Mouse (Mus musculus) hindbrain, embryonic 11.5 days (tissue): ENCODE data around the gene Sema4a. TPM values are rescaled to one million over a fixed set of nuclear protein-coding genes. Genes with fewer than 3 reads are reported as not detected.

Source experiments
- polyA plus RNA-seq: library from polyadenylated mRNA; unstranded; fragments of >200 nt; fragmentation: Nextera tagmentation; extraction: Ambion mirVana; gene quantifications from 2 replicates; pipeline ENCODE4 v1.2.1, GENCODE M21; 2014

Sema4a gene
- polyA plus RNA-seq, 1 experiment from 2014 or later, result 7.8 TPM

Other genes starting within 250 kb of the Sema4a start
- 0.13 and 0.25 TPM in 2 replicates for gene Rhbg, start 206.5 kb downstream of the Sema4a start, polyA plus RNA-seq
- 0.20 and 0.49 TPM in 2 replicates for gene Gm38392, start 174.0 kb downstream of the Sema4a start, polyA plus RNA-seq
- 8.1 and 8.6 TPM in 2 replicates for gene Tsacc, start 164.2 kb downstream of the Sema4a start, polyA plus RNA-seq
- 736 and 767 TPM in 2 replicates for gene Cct3, start 164.1 kb downstream of the Sema4a start, polyA plus RNA-seq
- gene Glmp, start 136.2 kb downstream of the Sema4a start, polyA plus RNA-seq, result 69.4 and 71.5 TPM in 2 replicates
- gene Tmem79, start 125.0 kb downstream of the Sema4a start, polyA plus RNA-seq, result 1.7 TPM in 2 replicates
- gene Smg5, start 124.9 kb downstream of the Sema4a start, polyA plus RNA-seq, result 42.0 and 44.5 TPM in 2 replicates
- 1.3 and 1.6 TPM in 2 replicates for gene Paqr6, start 96.6 kb downstream of the Sema4a start, polyA plus RNA-seq
- gene Bglap3, start 88.4 kb downstream of the Sema4a start, polyA plus RNA-seq, result 0.26 TPM in 1 of 2 replicates, not detected in the other
- gene Bglap2, start 82.5 kb downstream of the Sema4a start, polyA plus RNA-seq, result not detected in 2 replicates
- not detected in 2 replicates for gene Bglap, start 76.7 kb downstream of the Sema4a start, polyA plus RNA-seq
- 108 and 109 TPM in 2 replicates for gene Pmf1, start 50.9 kb downstream of the Sema4a start, polyA plus RNA-seq
- gene Slc25a44, start 36.0 kb downstream of the Sema4a start, polyA plus RNA-seq, result 22.1 and 23.7 TPM in 2 replicates
- gene Lmna, start 48.8 kb upstream of the Sema4a start, polyA plus RNA-seq, result 22.5 and 22.8 TPM in 2 replicates
- 45.9 and 51.9 TPM in 2 replicates for gene Mex3a, start 71.2 kb upstream of the Sema4a start, polyA plus RNA-seq
- gene Rab25, start 87.1 kb upstream of the Sema4a start, polyA plus RNA-seq, result 1.1 and 1.8 TPM in 2 replicates
- 76.1 and 93.9 TPM in 2 replicates for gene Lamtor2, start 91.9 kb upstream of the Sema4a start, polyA plus RNA-seq
- gene Ubqln4, start 92.6 kb upstream of the Sema4a start, polyA plus RNA-seq, result 62.6 and 66.3 TPM in 2 replicates
- 152 and 169 TPM in 2 replicates for gene Ssr2, start 114.7 kb upstream of the Sema4a start, polyA plus RNA-seq
- 149 and 181 TPM in 2 replicates for gene Arhgef2, start 144.8 kb upstream of the Sema4a start, polyA plus RNA-seq
- gene Rxfp4, start 192.0 kb upstream of the Sema4a start, polyA plus RNA-seq, result not detected in 2 replicates
- gene Khdc4, start 224.6 kb upstream of the Sema4a start, polyA plus RNA-seq, result 103 and 105 TPM in 2 replicates